Mouse (Mus musculus): ENCODE results near the gene Foxm1. TPM values are rescaled to one million over a fixed set of nuclear protein-coding genes. Genes with fewer than 3 reads are reported as not detected.
A peak's percentile ranks its signal among the peaks of the same experiment; 100 is the strongest.

Foxm1 gene
- total and polyA plus RNA-seq, 2 experiments from 2014 or later: 2.9 to 8.5 TPM

DNA sequence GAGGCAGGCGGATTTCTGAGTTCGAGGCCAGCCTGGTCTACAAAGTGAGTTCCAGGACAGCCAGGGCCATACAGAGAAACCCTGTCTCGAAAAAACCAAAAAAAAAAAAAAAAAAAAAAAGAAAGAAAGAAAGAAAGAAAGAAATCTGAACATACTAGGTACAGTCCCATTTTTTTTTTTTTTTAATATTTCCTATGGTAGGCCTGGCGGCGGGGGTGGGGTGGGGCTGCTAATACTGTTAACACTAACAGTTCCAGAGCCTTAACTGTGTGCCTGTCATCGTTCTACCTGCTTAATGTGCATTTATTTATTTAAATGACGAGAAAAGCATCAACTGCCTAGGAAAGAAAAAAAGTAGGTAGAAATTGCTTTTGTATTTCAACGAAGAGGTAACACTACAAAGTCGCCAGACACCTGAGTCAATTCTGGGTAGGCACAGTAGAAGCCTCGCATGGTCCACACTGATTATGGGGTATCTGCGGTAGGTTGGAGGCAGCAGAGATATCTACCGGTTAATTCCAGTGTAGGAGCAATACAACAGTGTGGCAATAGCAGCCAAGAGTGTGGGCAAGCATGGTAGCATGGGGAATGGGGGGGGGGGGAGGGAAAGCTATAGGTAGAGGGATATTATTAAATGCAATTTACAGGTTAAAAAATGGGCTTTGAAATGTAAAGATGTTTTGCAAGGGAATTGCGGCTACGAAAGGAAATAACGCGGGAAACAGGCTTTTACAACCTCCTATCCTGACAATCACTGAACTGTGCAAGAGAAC lies 60.9 kb downstream of the Foxm1 start:
- H3K9ac ChIP-seq (replicated peaks; ENCODE audit: low read length, poor library complexity, severe bottlenecking): peak overlapping the region; percentile 58
- H3K27me3 ChIP-seq (ENCODE audit: insufficient read depth, low read length): no peaks in the 10 kb centered on the region
- no peak for TF ChIP-seq CTCF (IDR thresholded peaks at IDR 0.05)
- no peaks in the 10 kb centered on the region for H3K9me3 ChIP-seq (ENCODE audit: low read length)
- ATAC-seq (ENCODE audit: low FRiP score) (peak; percentile 43; the same call in 1 of the 2 replicates), DNase-seq (ENCODE audit: low spot score) (no peak)
- peaks cover 5% of the 10 kb centered on the region; the same call in 1 of the 2 replicates for H3K36me3 ChIP-seq (ENCODE audit: insufficient read depth, low read length)
- peak overlapping the region; percentile 71 for H3K4me2 ChIP-seq (ENCODE audit: low read depth, low read length, poor library complexity, severe bottlenecking)
- no peaks in the 10 kb centered on the region for H3K4me1 ChIP-seq (ENCODE audit: insufficient read depth, low read length)
- WGBS: 41% methylated on average over 15 of the region's 16 CpGs
- peak overlapping the region; percentile 43 for H3K4me3 ChIP-seq (ENCODE audit: low read depth, low read length)
- peak overlapping the region; percentile 97 for H3K27ac ChIP-seq (ENCODE audit: low read depth, low read length)

DNA sequence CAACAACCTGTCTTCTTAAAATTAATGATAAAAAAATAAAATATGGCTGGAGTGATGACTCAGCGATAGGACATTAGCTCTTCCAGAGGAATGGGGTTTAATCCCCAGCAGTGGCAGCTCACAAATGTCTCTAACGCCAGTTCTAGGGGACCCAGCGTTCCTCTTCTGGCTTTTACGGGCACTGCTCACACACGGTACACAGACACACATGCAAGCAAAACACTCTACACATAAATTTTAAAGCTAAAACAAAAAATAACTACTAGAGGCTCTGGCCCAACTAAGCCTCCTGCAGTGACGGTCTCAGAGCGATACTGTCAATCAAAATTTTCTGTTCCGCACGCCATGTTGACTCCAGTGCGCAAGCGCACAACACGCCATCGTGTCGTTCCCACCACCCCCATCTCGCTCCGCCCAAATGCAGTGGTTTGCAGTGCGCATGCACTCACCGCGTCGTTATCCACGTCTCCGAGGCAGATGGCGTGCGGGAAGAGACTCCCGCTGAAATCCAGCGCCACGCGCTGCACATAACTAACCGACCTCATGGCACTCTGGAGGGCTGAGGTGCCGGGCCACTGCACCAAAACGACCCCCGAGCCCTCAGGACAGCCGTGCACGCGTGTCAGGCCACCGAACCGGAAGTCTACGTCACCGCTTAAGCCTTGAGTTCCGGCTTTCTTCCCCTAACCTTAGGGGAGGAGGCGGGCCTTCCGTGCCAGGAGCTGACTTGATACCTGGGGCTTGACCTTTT lies 61.7 kb downstream of the Foxm1 start, which contains the start of gene Itfg2:
TSS of gene Itfg2 (minus strand) at position 663 of the 751 bp plus-strand sequence.
- no peaks in the 10 kb centered on the region for H3K27me3 ChIP-seq (ENCODE audit: insufficient read depth, low read length)
- no peaks in the 10 kb centered on the region for H3K9me3 ChIP-seq (ENCODE audit: low read length)
- peak within 1 kb of the TSS; percentile 58 for H3K9ac ChIP-seq (replicated peaks; ENCODE audit: low read length, poor library complexity, severe bottlenecking)
- H3K27ac ChIP-seq (ENCODE audit: low read depth, low read length): peak within 1 kb of the TSS; percentile 97
- WGBS: under 1% methylated on average over 42 of the region's 42 CpGs
- ATAC-seq (ENCODE audit: low FRiP score) (peak; percentile 95), DNase-seq (ENCODE audit: low spot score) (peak; percentile 98)
- H3K4me3 ChIP-seq (ENCODE audit: low read depth, low read length): peak within 1 kb of the TSS; percentile 43
- H3K4me2 ChIP-seq (ENCODE audit: low read depth, low read length, poor library complexity, severe bottlenecking): peak within 1 kb of the TSS; percentile 71
- TF ChIP-seq CTCF (IDR thresholded peaks at IDR 0.05): no peak
- H3K4me1 ChIP-seq (ENCODE audit: insufficient read depth, low read length): no peaks in the 10 kb centered on the region
- peaks cover 7% of the 10 kb centered on the region; the same call in 1 of the 2 replicates for H3K36me3 ChIP-seq (ENCODE audit: insufficient read depth, low read length)

DNA sequence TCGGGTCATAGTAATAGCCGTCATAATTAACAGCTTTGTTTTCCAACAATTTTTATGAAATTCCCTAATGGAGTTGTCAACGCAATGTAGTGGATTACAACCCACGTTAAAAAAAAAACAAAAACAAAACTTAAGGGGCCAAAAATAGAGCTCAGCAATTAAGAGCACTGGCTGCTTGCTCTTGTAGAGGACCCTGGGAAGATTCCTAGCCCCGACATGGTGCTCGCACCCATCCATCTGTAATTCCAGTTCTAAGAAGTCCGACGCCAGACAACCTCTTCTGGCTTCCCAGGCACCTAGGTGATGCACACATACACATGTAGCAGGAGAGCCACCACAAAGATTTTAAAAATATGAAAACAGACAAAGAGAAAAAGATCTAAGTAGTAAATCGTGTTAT lies 62.3 kb downstream of the Foxm1 start:
- Histone ChIP-seq H3K4me2 (ENCODE audit: low read depth, low read length, poor library complexity, severe bottlenecking) (peak overlapping the region; percentile 71), H3K27me3 (ENCODE audit: insufficient read depth, low read length) (no peaks in the 10 kb centered on the region), H3K36me3 (ENCODE audit: insufficient read depth, low read length) (peaks cover 7% of the 10 kb centered on the region; the same call in 1 of the 2 replicates), H3K4me3 (ENCODE audit: low read depth, low read length) (peak overlapping the region; percentile 43), H3K4me1 (ENCODE audit: insufficient read depth, low read length) (no peaks in the 10 kb centered on the region), H3K9me3 (ENCODE audit: low read length) (no peaks in the 10 kb centered on the region), H3K9ac (replicated peaks; ENCODE audit: low read length, poor library complexity, severe bottlenecking) (peak overlapping the region; percentile 58), H3K27ac (ENCODE audit: low read depth, low read length) (peak overlapping the region; percentile 97)
- no peak for DNase-seq (ENCODE audit: low spot score)
- TF ChIP-seq CTCF (IDR thresholded peaks at IDR 0.05): no peak
- no peak for ATAC-seq (ENCODE audit: low FRiP score)
- WGBS: 20% methylated on average over 9 of the region's 9 CpGs

Other genes with a start within 250 kb of the Foxm1 start
- gene Tspan9, start 219.4 kb upstream of the Foxm1 start, total RNA-seq (2014; rRNA removed): 143 and 160 TPM in 2 replicates
- gene Tspan9, start 219.4 kb upstream of the Foxm1 start, polyA plus RNA-seq (2015; fragmentation: Nextera tagmentation; extraction: Ambion mirVana): 50.9 and 58.8 TPM in 2 replicates
- gene Tead4, start 62.1 kb upstream of the Foxm1 start, total RNA-seq (2014; rRNA removed): 0.42 and 0.82 TPM in 2 replicates
- gene Tead4, start 62.1 kb upstream of the Foxm1 start, polyA plus RNA-seq (2015; fragmentation: Nextera tagmentation; extraction: Ambion mirVana): 0.17 and 0.27 TPM in 2 replicates
- gene Tulp3, start 7.1 kb upstream of the Foxm1 start, total RNA-seq (2014; rRNA removed): 14.1 and 14.3 TPM in 2 replicates
- 11.7 and 14.7 TPM in 2 replicates for gene Tulp3, start 7.1 kb upstream of the Foxm1 start, polyA plus RNA-seq (2015; fragmentation: Nextera tagmentation; extraction: Ambion mirVana)
- gene Rhno1, start 56 bp upstream of the Foxm1 start, total RNA-seq (2014; rRNA removed): 20.7 and 21.8 TPM in 2 replicates
- gene Rhno1, start 56 bp upstream of the Foxm1 start, polyA plus RNA-seq (2015; fragmentation: Nextera tagmentation; extraction: Ambion mirVana): 50.8 and 51.2 TPM in 2 replicates
- gene Tex52, start 12.5 kb downstream of the Foxm1 start, total RNA-seq (2014; rRNA removed): 1.0 and 2.0 TPM in 2 replicates
- 0.29 and 0.39 TPM in 2 replicates for gene Tex52, start 12.5 kb downstream of the Foxm1 start, polyA plus RNA-seq (2015; fragmentation: Nextera tagmentation; extraction: Ambion mirVana)
- not detected in 2 replicates for gene Gm44596, start 12.5 kb downstream of the Foxm1 start, total RNA-seq (2014; rRNA removed)
- not detected in 2 replicates for gene Gm44596, start 12.5 kb downstream of the Foxm1 start, polyA plus RNA-seq (2015; fragmentation: Nextera tagmentation; extraction: Ambion mirVana)
- gene Nrip2, start 36.3 kb downstream of the Foxm1 start, total RNA-seq (2014; rRNA removed): 11.6 and 12.6 TPM in 2 replicates
- 13.0 and 14.5 TPM in 2 replicates for gene Nrip2, start 36.3 kb downstream of the Foxm1 start, polyA plus RNA-seq (2015; fragmentation: Nextera tagmentation; extraction: Ambion mirVana)
- 37.3 and 40.2 TPM in 2 replicates for gene Itfg2, start 62.0 kb downstream of the Foxm1 start, total RNA-seq (2014; rRNA removed)
- gene Itfg2, start 62.0 kb downstream of the Foxm1 start, polyA plus RNA-seq (2015; fragmentation: Nextera tagmentation; extraction: Ambion mirVana): 37.4 and 41.5 TPM in 2 replicates
- 164 and 180 TPM in 2 replicates for gene Fkbp4, start 75.7 kb downstream of the Foxm1 start, total RNA-seq (2014; rRNA removed)
- gene Fkbp4, start 75.7 kb downstream of the Foxm1 start, polyA plus RNA-seq (2015; fragmentation: Nextera tagmentation; extraction: Ambion mirVana): 245 and 253 TPM in 2 replicates
- gene Pzp, start 163.8 kb downstream of the Foxm1 start, total RNA-seq (2014; rRNA removed): not detected in 2 replicates
- 0.16 TPM in 1 of 2 replicates, not detected in the other for gene Pzp, start 163.8 kb downstream of the Foxm1 start, polyA plus RNA-seq (2015; fragmentation: Nextera tagmentation; extraction: Ambion mirVana)
- 0.16 and 0.28 TPM in 2 replicates for gene A2ml1, start 218.6 kb downstream of the Foxm1 start, total RNA-seq (2014; rRNA removed)
- 7.4 and 7.9 TPM in 2 replicates for gene A2ml1, start 218.6 kb downstream of the Foxm1 start, polyA plus RNA-seq (2015; fragmentation: Nextera tagmentation; extraction: Ambion mirVana)